Mouse (Mus musculus) forebrain, embryonic 15.5 days (tissue): Measurements from ENCODE around the gene Upf3b. TPM values are rescaled to one million over a fixed set of nuclear protein-coding genes. Genes with fewer than 3 reads are reported as not detected.
A peak's percentile ranks its signal among the peaks of the same experiment; 100 is the strongest.

Experiments used
- ATAC-seq: fragments of 200-750 bp; cut with Nextera tagmentation; replicated peaks from 2 replicates; pipeline ENCODE4 v1.8.0; 2017; ENCODE audit warnings: mild to moderate bottlenecking, moderate TSS enrichment, moderate library complexity
- H3K27ac ChIP-seq: fragments of 300-500 bp; sonication (generic); replicated peaks from 2 replicates; pipeline ENCODE4 v1.5.1; 2015; ENCODE audit warnings: mild to moderate bottlenecking, inconsistent platforms
- H3K27me3 ChIP-seq: fragments of 300-500 bp; sonication (generic); 2 replicates; pipeline ENCODE4 v1.6.1; 2015; ENCODE audit warnings: inconsistent platforms
- H3K36me3 ChIP-seq: fragments of 300-500 bp; sonication (generic); 2 replicates; pipeline ENCODE4 v1.6.1; 2015; ENCODE audit warnings: mild to moderate bottlenecking, inconsistent platforms
- H3K4me1 ChIP-seq: fragments of 300-500 bp; sonication (generic); 2 replicates; pipeline ENCODE4 v1.6.1; 2015; ENCODE audit warnings: inconsistent platforms
- H3K4me2 ChIP-seq: fragments of 300-500 bp; sonication (generic); replicated peaks from 2 replicates; pipeline ENCODE4 v1.6.1; 2015; ENCODE audit warnings: mild to moderate bottlenecking, inconsistent platforms
- H3K4me3 ChIP-seq: fragments of 300-500 bp; sonication (generic); 2 replicates; pipeline ENCODE4 v1.5.1; 2015; ENCODE audit warnings: mild to moderate bottlenecking, inconsistent platforms
- H3K9ac ChIP-seq: fragments of 300-500 bp; sonication (generic); replicated peaks from 2 replicates; pipeline ENCODE4 v1.6.1; 2015; ENCODE audit warnings: mild to moderate bottlenecking, inconsistent platforms
- H3K9me3 ChIP-seq: fragments of 300-500 bp; sonication (generic); 2 replicates; pipeline ENCODE4 v1.6.1; 2016; ENCODE audit warnings: inconsistent platforms
- WGBS: fragments of 180-500 bp; shearing (Covaris S2); methylation state at CpG from one replicate; pipeline ENCODE4 v1.1.7; 2015; ENCODE audit warnings: mixed read lengths; 5-methylcytosine and 5-hydroxymethylcytosine counted together
- polyA plus RNA-seq: library from polyadenylated mRNA; unstranded; fragments of >200 nt; fragmentation: Nextera tagmentation; extraction: Ambion mirVana; gene quantifications from 2 replicates; pipeline ENCODE4 v1.2.1, GENCODE M21; 2015

Upf3b gene
- polyA plus RNA-seq, 1 experiment from 2014 or later: 27.2 TPM

GRCm38 (mm10) chrX:37068766-37069165, 41.4 kb downstream of the Upf3b start:
- no peaks in the 10 kb centered on the region for H3K4me1 ChIP-seq
- no peak overlapping the region for H3K4me2 ChIP-seq
- H3K9ac ChIP-seq: no peak overlapping the region
- no peaks in the 10 kb centered on the region for H3K9me3 ChIP-seq
- WGBS: 95% methylated on average over 5 of the region's 5 CpGs
- no peak for ATAC-seq
- no peak overlapping the region for H3K27ac ChIP-seq
- H3K27me3 ChIP-seq: no peaks in the 10 kb centered on the region
- no peak overlapping the region for H3K4me3 ChIP-seq
- H3K36me3 ChIP-seq: no peaks in the 10 kb centered on the region

- 90% methylated on average over 3 of the region's 3 CpGs for WGBS
- H3K4me2 ChIP-seq: no peak overlapping the region
- no peak overlapping the region for H3K27ac ChIP-seq
- no peaks in the 10 kb centered on the region for H3K9me3 ChIP-seq
- no peaks in the 10 kb centered on the region for H3K4me1 ChIP-seq
- no peak for ATAC-seq
- no peaks in the 10 kb centered on the region for H3K27me3 ChIP-seq
- H3K9ac ChIP-seq: no peak overlapping the region
- H3K36me3 ChIP-seq: no peaks in the 10 kb centered on the region
- H3K4me3 ChIP-seq: no peak overlapping the region
Measured at GRCm38 (mm10) chrX:37067299-37067698, 42.8 kb downstream of the Upf3b start.

GRCm38 (mm10) chrX:37063902-37064301, 46.2 kb downstream of the Upf3b start:
- Histone ChIP-seq H3K27me3 (no peaks in the 10 kb centered on the region), H3K27ac (no peak overlapping the region), H3K4me1 (no peaks in the 10 kb centered on the region), H3K36me3 (no peaks in the 10 kb centered on the region), H3K9me3 (no peaks in the 10 kb centered on the region), H3K4me2 (no peak overlapping the region), H3K4me3 (no peak overlapping the region), H3K9ac (no peak overlapping the region)
- no peak for ATAC-seq
- WGBS: 80% methylated on average over 9 of the region's 9 CpGs

- H3K27me3 ChIP-seq: peaks cover 3% of the 10 kb centered on the region; the same call in 1 of the 2 replicates
- 0 out of 2 replicates have a peak, but pooled peaks have one; percentile 23 for ATAC-seq
- H3K36me3 ChIP-seq: no peaks in the 10 kb centered on the region
- H3K27ac ChIP-seq: no peak overlapping the region
- peak overlapping the region; percentile 75 for H3K4me2 ChIP-seq
- H3K9me3 ChIP-seq: no peaks in the 10 kb centered on the region
- 27% methylated on average over 68 of the region's 70 CpGs for WGBS
- peak overlapping the region; percentile 33 for H3K9ac ChIP-seq
- H3K4me3 ChIP-seq: peak overlapping the region; percentile 40
- H3K4me1 ChIP-seq: peaks cover 15% of the 10 kb centered on the region
Measured at GRCm38 (mm10) chrX:37048890-37049823, 61.0 kb downstream of the Upf3b start.

GRCm38 (mm10) chrX:37048066-37048889, 61.8 kb downstream of the Upf3b start, which contains the start of gene Sowahd:
Gene Sowahd, plus strand, starts transcription at chrX:37048845.
- Histone ChIP-seq H3K4me1 (peaks cover 15% of the 10 kb centered on the region), H3K9me3 (no peaks in the 10 kb centered on the region), H3K9ac (peak within 1 kb of the TSS; percentile 33), H3K4me2 (peak within 1 kb of the TSS; percentile 75), H3K27me3 (peaks cover 3% of the 10 kb centered on the region; the same call in 1 of the 2 replicates), H3K27ac (no peak within 1 kb of the TSS), H3K4me3 (peak within 1 kb of the TSS; percentile 40), H3K36me3 (no peaks in the 10 kb centered on the region)
- WGBS: 14% methylated on average over 37 of the region's 38 CpGs
- ATAC-seq: no peak

GRCm38 (mm10) chrX:37042726-37043125, 67.4 kb downstream of the Upf3b start:
- H3K4me2 ChIP-seq: no peak overlapping the region
- no peak overlapping the region for H3K9ac ChIP-seq
- H3K4me3 ChIP-seq: no peak overlapping the region
- H3K27me3 ChIP-seq: peaks cover 3% of the 10 kb centered on the region; the same call in 1 of the 2 replicates
- no peaks in the 10 kb centered on the region for H3K36me3 ChIP-seq
- no peaks in the 10 kb centered on the region for H3K9me3 ChIP-seq
- no peak for ATAC-seq
- H3K4me1 ChIP-seq: no peaks in the 10 kb centered on the region
- WGBS: 20% methylated on average over 9 of the region's 9 CpGs
- no peak overlapping the region for H3K27ac ChIP-seq

Other genes starting within 250 kb of the Upf3b start
- gene Ube2a, start 236.4 kb downstream of the Upf3b start, polyA plus RNA-seq: 108 and 120 TPM in 2 replicates
- gene C330007P06Rik, start 236.2 kb downstream of the Upf3b start, polyA plus RNA-seq: 24.4 and 24.7 TPM in 2 replicates
- 11.5 and 12.3 TPM in 2 replicates for gene Nkrf, start 207.4 kb downstream of the Upf3b start, polyA plus RNA-seq
- 51.8 and 53.0 TPM in 2 replicates for gene Sept6, start 118.5 kb downstream of the Upf3b start, polyA plus RNA-seq
- not detected in 2 replicates for gene Sowahd, start 61.5 kb downstream of the Upf3b start, polyA plus RNA-seq
- 336 and 348 TPM in 2 replicates for gene Rpl39, start 24.9 kb downstream of the Upf3b start, polyA plus RNA-seq
- gene Nkap, start 16.5 kb upstream of the Upf3b start, polyA plus RNA-seq: 19.1 and 20.3 TPM in 2 replicates
- 0.20 and 0.22 TPM in 2 replicates for gene Akap14, start 58.5 kb upstream of the Upf3b start, polyA plus RNA-seq
- gene Ndufa1, start 80.8 kb upstream of the Upf3b start, polyA plus RNA-seq: 449 and 519 TPM in 2 replicates
- 14.3 and 15.9 TPM in 2 replicates for gene Rnf113a1, start 80.9 kb upstream of the Upf3b start, polyA plus RNA-seq
- gene Gm9, start 100.7 kb upstream of the Upf3b start, polyA plus RNA-seq: not detected in 2 replicates
- not detected in 2 replicates for gene Rhox1, start 111.9 kb upstream of the Upf3b start, polyA plus RNA-seq
- gene Rhox2a, start 134.7 kb upstream of the Upf3b start, polyA plus RNA-seq: not detected in 2 replicates
- not detected in 2 replicates for gene Rhox3a, start 139.6 kb upstream of the Upf3b start, polyA plus RNA-seq
- not detected in 2 replicates for gene Rhox4a, start 155.0 kb upstream of the Upf3b start, polyA plus RNA-seq